Mouse (Mus musculus): Measurements from ENCODE around the gene Kntc1.

The Kntc1 gene

GRCm38 (mm10) chr5:123809156-123809555, 59.6 kb downstream of the Kntc1 start:
- no peak for DNase-seq

GRCm38 (mm10) chr5:123816891-123817290, 67.4 kb downstream of the Kntc1 start:
- DNase-seq, result no peak

GRCm38 (mm10) chr5:123818941-123819577, 69.5 kb downstream of the Kntc1 start:
- DNase-seq, result no peak

GRCm38 (mm10) chr5:123820501-123821263, 71.2 kb downstream of the Kntc1 start:
- no peak for DNase-seq

- DNase-seq, result no peak
Measured at GRCm38 (mm10) chr5:123821264-123821571, 71.7 kb downstream of the Kntc1 start.

GRCm38 (mm10) chr5:123822706-123823105, 73.2 kb downstream of the Kntc1 start:
- DNase-seq, result no peak

- no peak for DNase-seq
Measured at GRCm38 (mm10) chr5:123827659-123828091, 78.2 kb downstream of the Kntc1 start.

GRCm38 (mm10) chr5:123832309-123832708, 82.8 kb downstream of the Kntc1 start:
- no peak for DNase-seq

GRCm38 (mm10) chr5:123834836-123835235, 85.3 kb downstream of the Kntc1 start:
- no peak for DNase-seq

GRCm38 (mm10) chr5:123837371-123837770, 87.9 kb downstream of the Kntc1 start:
- DNase-seq, result no peak

GRCm38 (mm10) chr5:123842221-123842934, 92.9 kb downstream of the Kntc1 start:
- no peak for DNase-seq

- DNase-seq, result no peak
Measured at GRCm38 (mm10) chr5:123842935-123843282, 93.4 kb downstream of the Kntc1 start.

- DNase-seq, result no peak
Measured at GRCm38 (mm10) chr5:123843816-123844215, 94.3 kb downstream of the Kntc1 start.

GRCm38 (mm10) chr5:123844316-123844715, 94.8 kb downstream of the Kntc1 start:
- DNase-seq, result no peak

GRCm38 (mm10) chr5:123851398-123851797, 101.9 kb downstream of the Kntc1 start:
- peak; percentile 5 to 22 for DNase-seq

GRCm38 (mm10) chr5:123853877-123854504, 104.5 kb downstream of the Kntc1 start:
- DNase-seq, result no peak

GRCm38 (mm10) chr5:123854511-123854910, 105.0 kb downstream of the Kntc1 start:
- DNase-seq, result no peak

- no peak for DNase-seq
Measured at GRCm38 (mm10) chr5:123858798-123859197, 109.3 kb downstream of the Kntc1 start.

GRCm38 (mm10) chr5:123862374-123863350, 113.1 kb downstream of the Kntc1 start:
- no peak for DNase-seq

GRCm38 (mm10) chr5:123863934-123864333, 114.4 kb downstream of the Kntc1 start:
- no peak for DNase-seq

GRCm38 (mm10) chr5:123865365-123865764, 115.8 kb downstream of the Kntc1 start, which contains the start of gene Hcar2:
Gene Hcar2 (minus strand): TSS chr5:123865499.
- no peak for DNase-seq

GRCm38 (mm10) chr5:123866457-123866856, 116.9 kb downstream of the Kntc1 start:
- no peak for DNase-seq
